10 mouse cellular contexts compared by ENCODE assay signal in the genomic region with DNA sequence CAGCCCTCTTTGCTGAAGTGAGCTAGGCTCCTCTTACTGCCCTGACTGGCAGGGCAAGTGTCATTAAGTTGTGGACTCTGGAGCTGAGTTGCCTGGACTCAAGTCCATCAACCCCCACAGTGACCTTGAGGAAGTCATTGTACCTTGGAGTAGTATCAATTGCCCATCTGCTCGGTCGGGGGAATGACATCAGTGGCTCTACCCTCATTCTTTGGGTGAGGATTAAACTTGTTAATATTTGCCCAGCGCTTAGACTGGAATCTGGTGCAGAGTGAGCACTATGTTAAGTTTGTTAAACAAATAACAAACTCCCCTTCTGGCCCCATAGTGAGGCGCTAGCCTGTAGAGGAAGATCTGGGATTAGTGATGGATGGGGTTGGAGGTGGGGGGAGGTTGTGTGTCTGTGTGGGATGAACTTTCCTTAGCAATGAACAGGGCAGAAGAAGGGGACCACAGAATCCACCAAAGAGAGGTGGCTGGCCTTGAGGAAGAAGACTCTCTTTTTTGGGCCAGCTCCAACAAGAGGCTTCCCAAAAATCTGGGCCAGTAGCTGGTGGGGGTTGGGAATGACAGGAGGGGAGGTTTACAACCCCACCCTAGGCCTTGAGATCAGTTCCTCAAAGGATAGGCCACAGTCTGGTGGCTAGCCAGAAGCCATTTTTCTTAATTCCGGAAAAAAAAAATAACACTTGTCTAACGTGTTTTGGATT. TPM values are rescaled to one million over a fixed set of nuclear protein-coding genes. Genes with fewer than 3 reads are reported as not detected.
DNase-seq lines count a peak whose midpoint lies in the region; ATAC-seq and TF ChIP-seq lines count a peak whose summit lies in the region.
"Had no signal": no experiment of that assay in that cellular context is flagged by ENCODE, and none has a peak within 500 bp of the region (broad histone marks: within the 10 kb centered on the region; RNA-seq: fewer than 3 reads in every experiment).

No protein-coding gene starts in this region.

- 29% methylated on average over 6 of the region's 6 CpGs for WGBS in embryonic facial prominence, embryonic 13.5 days
- WGBS in embryonic facial prominence, embryonic 10.5 days, result 22% methylated on average over 6 of the region's 6 CpGs
- WGBS in intestine, embryonic 15.5 days, result 8% methylated on average over 6 of the region's 6 CpGs
- WGBS in lung, adult 2 months, result 37% methylated on average over 6 of the region's 6 CpGs

- no peak overlapping the region for H3K9ac ChIP-seq in embryonic facial prominence, embryonic 13.5 days
- no peak overlapping the region for H3K9ac ChIP-seq in intestine, embryonic 15.5 days
- H3K9ac ChIP-seq: limb, embryonic 12.5 days; midbrain, embryonic 12.5 days had no signal

- intact Hi-C loops in left cerebral cortex, postnatal 36 days (cut with DNase I), result no loop called here

- peaks cover 46% of the 10 kb centered on the region for H3K4me1 ChIP-seq in embryonic facial prominence, embryonic 13.5 days
- H3K4me1 ChIP-seq in embryonic facial prominence, embryonic 10.5 days, result peaks cover 64% of the 10 kb centered on the region
- peaks cover 40% of the 10 kb centered on the region for H3K4me1 ChIP-seq in intestine, embryonic 15.5 days (replicated peaks)
- peaks cover 18% of the 10 kb centered on the region for H3K4me1 ChIP-seq in lung, adult 2 months (ENCODE audit: control insufficient read depth, insufficient read depth, low read length)

- no peak for DNase-seq in embryonic facial prominence, embryonic 10.5 days (ENCODE audit: low spot score)
- DNase-seq in A20 (ENCODE audit: low read depth, low spot score), result peak; percentile 14
- DNase-seq in lung, adult 2 months, result peak; percentile 60
- DNase-seq in left cerebral cortex, postnatal 36 days (ENCODE audit: low spot score in 2 of 2), result no peak
- DNase-seq in gastrocnemius, adult 18-20 months (ENCODE audit: low spot score), result no peak
- no peak for DNase-seq in layer of hippocampus, adult 8-10 months (ENCODE audit: low spot score in 2 of 2)

- no peak for ATAC-seq in embryonic facial prominence, embryonic 13.5 days (ENCODE audit: insufficient number of reproducible peaks, insufficient read depth, low FRiP score, low TSS enrichment, low read depth)
- peak; percentile 8; the same call in 1 of the 2 replicates for ATAC-seq in intestine, embryonic 15.5 days

- TF ChIP-seq CTCF in lung, adult 2 months (IDR thresholded peaks at IDR 0.05; ENCODE audit: insufficient read depth, low read length), result no peak

- no peak for TF ChIP-seq POLR2A in lung, adult 2 months (IDR thresholded peaks at IDR 0.05; ENCODE audit: borderline replicate concordance, extremely low read depth, low read depth, low read length)

- H3K4me3 ChIP-seq in embryonic facial prominence, embryonic 13.5 days, result no peak overlapping the region
- no peak overlapping the region for H3K4me3 ChIP-seq in embryonic facial prominence, embryonic 10.5 days
- H3K4me3 ChIP-seq in intestine, embryonic 15.5 days (replicated peaks), result no peak overlapping the region
- H3K4me3 ChIP-seq in lung, adult 2 months (replicated peaks; ENCODE audit: extremely low read depth, low read depth, low read length), result no peak overlapping the region
- H3K4me3 ChIP-seq: midbrain, embryonic 12.5 days had no signal

- H3K27me3 ChIP-seq in embryonic facial prominence, embryonic 13.5 days, result peaks cover 31% of the 10 kb centered on the region
- H3K27me3 ChIP-seq in embryonic facial prominence, embryonic 10.5 days (replicated peaks; ENCODE audit: low read depth, poor library complexity, severe bottlenecking), result peaks cover 52% of the 10 kb centered on the region
- H3K27me3 ChIP-seq in intestine, embryonic 15.5 days (replicated peaks), result no peaks in the 10 kb centered on the region

- H3K9me3 ChIP-seq in embryonic facial prominence, embryonic 13.5 days, result no peaks in the 10 kb centered on the region
- H3K9me3 ChIP-seq in embryonic facial prominence, embryonic 10.5 days, result no peaks in the 10 kb centered on the region
- H3K9me3 ChIP-seq in intestine, embryonic 15.5 days, result no peaks in the 10 kb centered on the region
- H3K9me3 ChIP-seq: limb, embryonic 12.5 days; midbrain, embryonic 12.5 days had no signal

- H3K27ac ChIP-seq in embryonic facial prominence, embryonic 13.5 days, result peak overlapping the region; percentile 28; the same call in 1 of the 2 replicates
- no peak overlapping the region for H3K27ac ChIP-seq in embryonic facial prominence, embryonic 10.5 days (replicated peaks)
- H3K27ac ChIP-seq in intestine, embryonic 15.5 days, result peak overlapping the region; percentile 36; the same call in 1 of the 2 replicates

- H3K36me3 ChIP-seq in embryonic facial prominence, embryonic 13.5 days, result no peaks in the 10 kb centered on the region
- H3K36me3 ChIP-seq in embryonic facial prominence, embryonic 10.5 days (replicated peaks), result no peaks in the 10 kb centered on the region
- H3K36me3 ChIP-seq in intestine, embryonic 15.5 days, result no peaks in the 10 kb centered on the region
- H3K36me3 ChIP-seq: limb, embryonic 12.5 days; midbrain, embryonic 12.5 days had no signal

- no peak overlapping the region for H3K4me2 ChIP-seq in embryonic facial prominence, embryonic 13.5 days
- H3K4me2 ChIP-seq in intestine, embryonic 15.5 days (replicated peaks), result peak overlapping the region; percentile 13; the same call in 1 of the 2 replicates

RNA-seq across cellular contexts. Expression of a gene that starts 4.2 kb away (rescaled TPM):
- polyA plus RNA-seq in embryonic facial prominence, embryonic 13.5 days (2015; fragmentation: Nextera tagmentation; extraction: Ambion mirVana), result 38.9 and 39.5 TPM in 2 replicates
- 50.3 and 51.9 TPM in 2 replicates for polyA plus RNA-seq in embryonic facial prominence, embryonic 10.5 days (2016; fragmentation: Nextera tagmentation; extraction: Ambion mirVana)
- 18.6 and 20.3 TPM in 2 replicates for polyA plus RNA-seq in intestine, embryonic 15.5 days (2015; fragmentation: Nextera tagmentation; extraction: Ambion mirVana)
- polyA plus RNA-seq in lung, adult 2 months (2012; rRNA removed), result 55.1 and 59.1 TPM in 2 replicates
- total RNA-seq in left cerebral cortex, postnatal 36 days (2021), result 10 to 100 TPM; 57.6 to 67.1 TPM
- 1 to 10 TPM; 7.1 TPM for total RNA-seq in gastrocnemius, adult 18-20 months (2021)
- total RNA-seq in layer of hippocampus, adult 8-10 months (2022), result 10 to 100 TPM; 47.8 to 62.3 (median 56.9) TPM

Comparison
In these comparisons a context has a peak if more than half of its experiments do, and no peak if none do; other contexts are left out.
1. DNase-seq: peak in A20 (single experiment) and lung, adult 2 months (single experiment); none in embryonic facial prominence, embryonic 10.5 days (single experiment), left cerebral cortex, postnatal 36 days (0 of 2), gastrocnemius, adult 18-20 months (single experiment) and layer of hippocampus, adult 8-10 months (0 of 2).